Mouse (Mus musculus): ENCODE measurements around the gene Tmem159.

GRCm38 (mm10) chr7:120094216-120094615, 7.9 kb upstream of the Tmem159 start:
- no peak for TF ChIP-seq POLR2A (IDR thresholded peaks at IDR 0.05; ENCODE audit: insufficient read length, low read depth)
- no peak for TF ChIP-seq TCF3 (IDR thresholded peaks at IDR 0.05; ENCODE audit: insufficient read length, low read depth)
- no peak for TF ChIP-seq MYOG (IDR thresholded peaks at IDR 0.05; ENCODE audit: control insufficient read depth in 1 of 3, insufficient read depth in 1 of 3, insufficient read length in 2 of 3, low read depth in 2 of 3)
- no peak for TF ChIP-seq USF1 (IDR thresholded peaks at IDR 0.05; ENCODE audit: low read depth)

All from myocyte (in vitro differentiated cells).